Mouse (Mus musculus): ENCODE results near the gene Sp4. TPM values are rescaled to one million over a fixed set of nuclear protein-coding genes. Genes with fewer than 3 reads are reported as not detected.

Gene Sp4
- polyA plus RNA-seq, 1 experiment from 2014 or later: 5.9 TPM

Other genes with a start within 250 kb of the Sp4 start
- 0.09 TPM in 2 replicates for gene Dnah11, start 102.4 kb downstream of the Sp4 start, polyA plus RNA-seq (2015; fragmentation: Nextera tagmentation; extraction: Ambion mirVana)